Mouse (Mus musculus) myocyte (in vitro differentiated cells): ENCODE measurements at regions not wholly inside any gene's neighbourhood (a gene's known extent, or its start where the extent isn't known, plus 50 kb on each side); places are given as distances from the start of the nearest gene placed in this dataset.

Experiments used
- CEBPB ChIP-seq: IDR thresholded peaks from 2 replicates; pipeline ENCODE4 v1.6.1; 2011; ENCODE audit warnings: mild to moderate bottlenecking, moderate library complexity; ENCODE audit not compliant: poor library complexity, insufficient read depth, severe bottlenecking
- E2F4 ChIP-seq: IDR thresholded peaks from one replicate; pipeline ENCODE4 v1.6.1; 2011; ENCODE audit warnings: mild to moderate bottlenecking, control low read depth, moderate library complexity; ENCODE audit not compliant: insufficient read depth
- MAX ChIP-seq: IDR thresholded peaks from one replicate; pipeline ENCODE4 v1.6.1; 2011; ENCODE audit warnings: low read depth, mild to moderate bottlenecking, control low read depth
- MYOD1 ChIP-seq, 3 experiments: IDR thresholded peaks; one replicate each; pipeline ENCODE4 v1.6.1; 2011; ENCODE audit warnings: control low read depth in 2 of 3, low read depth in 2 of 3, mild to moderate bottlenecking in 2 of 3, moderate library complexity in 1 of 3; ENCODE audit not compliant: insufficient read length in 2 of 3, control insufficient read depth in 1 of 3
- MYOG ChIP-seq, 3 experiments: IDR thresholded peaks; one replicate each; pipeline ENCODE4 v1.6.1; 2011; ENCODE audit warnings: control low read depth in 2 of 3, low read depth in 2 of 3, mild to moderate bottlenecking in 2 of 3; ENCODE audit not compliant: insufficient read length in 2 of 3, control insufficient read depth in 1 of 3, insufficient read depth in 1 of 3
- POLR2A ChIP-seq: IDR thresholded peaks from one replicate; pipeline ENCODE4 v1.6.1; 2011; ENCODE audit warnings: low read depth, mild to moderate bottlenecking, control low read depth, moderate library complexity; ENCODE audit not compliant: insufficient read length
- POLR2AphosphoS2 ChIP-seq: IDR thresholded peaks from one replicate; pipeline ENCODE4 v1.6.1; 2011; ENCODE audit warnings: low read depth, control low read depth; ENCODE audit not compliant: insufficient read length
- SRF ChIP-seq: IDR thresholded peaks from one replicate; pipeline ENCODE4 v1.6.1; 2011; ENCODE audit warnings: low read depth; ENCODE audit not compliant: control insufficient read depth, insufficient read length
- TCF12 ChIP-seq: IDR thresholded peaks from one replicate; pipeline ENCODE4 v1.6.1; 2011; ENCODE audit warnings: mild to moderate bottlenecking, control low read depth; ENCODE audit not compliant: poor library complexity, insufficient read depth, severe bottlenecking
- USF1 ChIP-seq: IDR thresholded peaks from one replicate; pipeline ENCODE4 v1.6.1; 2011; ENCODE audit warnings: low read depth, mild to moderate bottlenecking, control low read depth, moderate library complexity

DNA sequence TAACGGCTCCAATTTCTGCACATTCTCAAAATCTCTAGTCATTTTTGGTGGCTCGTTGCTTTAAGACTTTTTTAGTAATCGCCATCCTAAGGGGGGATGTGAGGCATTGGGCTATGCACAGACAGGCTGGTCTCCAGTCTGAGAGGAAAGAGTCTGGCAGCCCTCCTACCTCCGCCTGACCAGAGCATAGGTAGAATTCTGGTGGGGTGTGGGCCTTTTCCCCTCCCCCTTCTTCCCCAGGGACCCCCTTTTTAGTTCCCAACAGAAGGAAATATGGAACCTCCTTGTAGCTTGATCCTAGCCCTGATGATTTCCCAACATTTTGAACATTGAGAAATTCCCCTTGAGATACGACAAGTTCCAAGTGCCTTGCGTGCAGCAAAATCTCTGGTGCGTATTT, 181.4 kb upstream of the Wdfy3 start:
- no peak for TF ChIP-seq POLR2A
- no peak for TF ChIP-seq CEBPB
- no peak for TF ChIP-seq SRF
- no peak for TF ChIP-seq E2F4
- TF ChIP-seq USF1 = no peak
- no peak for TF ChIP-seq MAX
- TF ChIP-seq POLR2AphosphoS2 = no peak
- TF ChIP-seq MYOD1 (IDR thresholded peaks at IDR 0.05; ENCODE audit: control insufficient read depth in 1 of 3, insufficient read length in 2 of 3, low read depth in 2 of 3) = no peak
- no peak for TF ChIP-seq TCF12
- no peak for TF ChIP-seq MYOG (IDR thresholded peaks at IDR 0.05; ENCODE audit: control insufficient read depth in 1 of 3, insufficient read depth in 1 of 3, insufficient read length in 2 of 3, low read depth in 2 of 3)
